Mouse (Mus musculus) liver, embryonic 11.5 days (tissue): ENCODE results near the gene Mrps7. TPM values are rescaled to one million over a fixed set of nuclear protein-coding genes. Genes with fewer than 3 reads are reported as not detected.

Source experiments
- ATAC-seq: fragments of 200-750 bp; cut with Nextera tagmentation; replicated peaks from 2 replicates; pipeline ENCODE4 v1.8.0; 2017; ENCODE audit warnings: moderate number of reproducible peaks, mild to moderate bottlenecking, moderate TSS enrichment, moderate library complexity; ENCODE audit not compliant: low FRiP score
- DNase-seq: peaks from one replicate; pipeline ENCODE4 v3.0.0-alpha.2; 2017; ENCODE audit warnings: low spot score
- H3K27ac ChIP-seq: fragments of 300-500 bp; sonication (generic); 2 replicates; pipeline ENCODE4 v1.5.1; 2014; ENCODE audit warnings: mild to moderate bottlenecking, low read depth, low read length, control low read depth
- H3K27me3 ChIP-seq: fragments of 300-500 bp; sonication (generic); replicated peaks from 2 replicates; pipeline ENCODE4 v1.6.1; 2014; ENCODE audit warnings: low read length, mixed read lengths; ENCODE audit not compliant: control insufficient read depth, insufficient read depth
- H3K36me3 ChIP-seq: fragments of 300-500 bp; sonication (generic); 2 replicates; pipeline ENCODE4 v1.6.1; 2014; ENCODE audit warnings: mild to moderate bottlenecking, low read length, moderate library complexity, mixed read lengths; ENCODE audit not compliant: control insufficient read depth, insufficient read depth
- H3K4me1 ChIP-seq: fragments of 300-500 bp; sonication (generic); replicated peaks from 2 replicates; pipeline ENCODE4 v1.6.1; 2014; ENCODE audit warnings: low read length, mixed read lengths; ENCODE audit not compliant: control insufficient read depth, insufficient read depth
- H3K4me2 ChIP-seq: fragments of 300-500 bp; sonication (generic); 2 replicates; pipeline ENCODE4 v1.6.1; 2014; ENCODE audit warnings: mild to moderate bottlenecking, control low read depth, moderate library complexity
- H3K4me3 ChIP-seq: fragments of 300-500 bp; sonication (generic); 2 replicates; pipeline ENCODE4 v1.5.1; 2014; ENCODE audit warnings: low read depth, low read length, control low read depth
- H3K9ac ChIP-seq: fragments of 300-500 bp; sonication (generic); 2 replicates; pipeline ENCODE4 v1.6.1; 2014; ENCODE audit warnings: low read depth, low read length, control low read depth
- H3K9me3 ChIP-seq: fragments of 300-500 bp; sonication (generic); 2 replicates; pipeline ENCODE4 v1.6.1; 2016; ENCODE audit warnings: low read length, inconsistent platforms, mixed read lengths; ENCODE audit not compliant: control insufficient read depth
- WGBS: fragments of 180-500 bp; shearing (Covaris S2); extraction: QIAGEN DNeasy Blood & Tissue Kit; methylation state at CpG from one replicate; pipeline ENCODE4 v1.1.7; 2014; 5-methylcytosine and 5-hydroxymethylcytosine counted together
- polyA plus RNA-seq: library from polyadenylated mRNA; unstranded; fragments of >200 nt; fragmentation: Nextera tagmentation; extraction: Ambion mirVana; gene quantifications from 2 replicates; pipeline ENCODE4 v1.2.1, GENCODE M21; 2014

The Mrps7 gene
- polyA plus RNA-seq, 1 experiment from 2014 or later = 121 TPM

DNA sequence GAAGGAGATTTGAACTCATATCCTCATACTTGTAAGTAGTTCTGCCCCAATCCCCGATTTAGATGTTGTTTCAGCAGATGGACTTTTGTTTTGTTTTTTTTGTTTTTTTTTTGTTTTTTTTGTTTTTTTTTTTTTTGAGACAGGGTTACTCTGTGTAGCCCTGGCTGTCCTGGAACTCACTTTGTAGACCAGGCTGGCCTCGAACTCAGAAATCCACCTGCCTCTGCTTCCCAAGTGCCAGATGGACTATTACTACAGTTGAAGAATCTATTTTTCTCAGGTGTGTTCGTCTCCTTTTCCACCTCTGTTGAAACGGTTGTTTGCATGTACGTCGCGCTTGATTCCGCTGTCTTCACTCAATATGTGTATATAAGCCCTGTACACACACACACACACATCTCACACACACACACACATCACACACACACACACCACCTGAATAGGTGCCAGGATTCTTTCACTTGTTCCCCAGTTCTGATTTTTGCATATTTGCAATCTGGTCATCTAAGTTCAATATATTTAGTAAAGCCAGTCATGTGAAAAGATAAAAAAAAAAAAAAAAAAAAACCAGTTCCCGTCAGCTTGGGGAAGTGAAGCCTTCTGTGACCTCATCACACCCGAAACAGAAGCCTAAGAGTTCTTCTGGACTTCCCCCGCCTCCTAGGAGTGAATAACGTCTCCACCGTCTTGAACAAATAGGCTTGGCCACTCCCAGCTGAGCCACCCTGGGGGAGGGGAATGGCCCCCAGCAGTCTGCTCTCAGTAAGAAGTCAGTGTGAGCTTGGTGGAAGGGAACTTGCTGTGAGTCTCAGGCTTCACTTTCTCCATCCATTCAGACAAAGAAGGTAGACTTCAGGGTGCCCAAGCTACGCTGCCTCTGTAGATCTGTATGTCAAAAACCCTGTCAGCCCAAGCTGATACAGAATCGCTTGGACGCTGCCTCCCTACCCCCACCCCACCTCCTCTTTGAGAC, 27.1 kb downstream of the Mrps7 start:
- H3K4me2 ChIP-seq = peak overlapping the region; percentile 56
- peak overlapping the region; percentile 12; the same call in 1 of the 2 replicates for H3K9ac ChIP-seq
- DNase-seq = peak; percentile 45
- no peaks in the 10 kb centered on the region for H3K27me3 ChIP-seq
- H3K4me1 ChIP-seq = peaks cover 17% of the 10 kb centered on the region
- no peaks in the 10 kb centered on the region for H3K9me3 ChIP-seq
- WGBS = 46% methylated on average over 16 of the region's 16 CpGs
- H3K4me3 ChIP-seq = peak overlapping the region; percentile 14; the same call in 1 of the 2 replicates
- ATAC-seq = no peak
- H3K27ac ChIP-seq = no peak overlapping the region
- H3K36me3 ChIP-seq = no peaks in the 10 kb centered on the region

DNA sequence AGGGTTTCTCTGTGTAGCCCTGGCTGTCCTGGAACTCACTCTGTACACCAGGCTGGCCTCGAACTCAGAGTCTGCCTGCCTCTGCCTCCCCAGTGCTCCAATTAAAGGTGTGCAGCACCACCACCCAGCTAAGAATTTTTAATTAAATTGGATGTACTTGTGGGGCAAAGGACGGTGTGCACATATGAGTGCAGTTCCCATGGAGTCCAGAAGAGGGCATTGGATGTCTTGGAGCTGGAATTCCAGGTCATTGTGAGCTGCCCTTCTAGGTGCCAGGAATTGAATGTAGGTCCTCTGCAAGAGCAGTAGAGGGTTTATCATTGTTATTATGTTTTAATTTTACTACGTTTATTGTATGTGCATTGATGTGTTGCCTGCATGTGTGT, 27.8 kb downstream of the Mrps7 start:
- Histone ChIP-seq H3K27ac (no peak overlapping the region), H3K9ac (peak overlapping the region; percentile 12; the same call in 1 of the 2 replicates), H3K27me3 (no peaks in the 10 kb centered on the region), H3K9me3 (no peaks in the 10 kb centered on the region), H3K4me3 (peak overlapping the region; percentile 14; the same call in 1 of the 2 replicates), H3K36me3 (no peaks in the 10 kb centered on the region), H3K4me2 (peak overlapping the region; percentile 56), H3K4me1 (peaks cover 14% of the 10 kb centered on the region)
- WGBS = 17% methylated on average over 3 of the region's 3 CpGs
- ATAC-seq (no peak), DNase-seq (no peak)

DNA sequence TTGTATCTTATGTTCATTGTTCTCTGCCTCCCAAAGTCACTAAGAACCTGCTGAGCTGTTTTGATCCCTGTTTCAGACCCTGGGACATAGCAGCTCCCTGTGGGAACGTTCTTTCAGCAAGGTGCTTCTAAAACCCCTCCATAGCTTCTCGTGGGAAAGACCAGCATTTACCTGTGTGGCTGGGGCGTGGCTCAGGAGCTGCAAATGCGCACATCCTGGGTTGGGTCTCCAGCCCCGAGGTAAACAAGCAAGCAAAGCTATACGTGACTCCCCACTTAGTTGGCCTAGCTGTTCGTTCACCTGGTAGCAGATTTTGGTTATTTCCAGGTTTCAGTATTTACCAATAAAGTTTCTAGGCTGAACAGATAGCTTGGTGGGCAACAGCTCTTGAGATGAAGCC, 28.5 kb downstream of the Mrps7 start:
- ATAC-seq = no peak
- 71% methylated on average over 7 of the region's 7 CpGs for WGBS
- Histone ChIP-seq H3K27me3 (no peaks in the 10 kb centered on the region), H3K36me3 (no peaks in the 10 kb centered on the region), H3K27ac (no peak overlapping the region), H3K4me3 (no peak overlapping the region), H3K9me3 (no peaks in the 10 kb centered on the region), H3K9ac (no peak overlapping the region), H3K4me1 (peaks cover 7% of the 10 kb centered on the region), H3K4me2 (no peak overlapping the region)
- no peak for DNase-seq

DNA sequence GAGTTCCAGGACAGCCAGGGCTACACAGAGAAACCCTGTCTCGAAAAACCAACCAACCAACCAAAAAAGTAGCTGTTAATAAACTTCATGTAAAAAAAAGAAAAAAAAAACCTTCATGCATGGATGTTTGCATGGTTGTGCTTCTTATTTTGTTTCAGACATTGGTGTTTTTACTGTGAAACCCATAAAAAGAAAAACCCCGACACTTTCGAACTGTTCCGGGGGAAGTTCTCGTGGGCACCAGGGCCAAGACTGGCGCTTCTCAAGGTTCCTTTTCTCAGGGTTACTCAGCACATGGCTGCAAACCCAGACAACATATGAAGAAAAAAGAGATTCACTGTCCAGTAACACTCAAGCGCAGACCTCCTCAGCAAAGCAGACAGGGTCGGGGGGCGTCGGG, 29.1 kb downstream of the Mrps7 start:
- Histone ChIP-seq H3K4me3 (no peak overlapping the region), H3K36me3 (no peaks in the 10 kb centered on the region), H3K4me2 (no peak overlapping the region), H3K4me1 (peaks cover 7% of the 10 kb centered on the region), H3K27me3 (no peaks in the 10 kb centered on the region), H3K9ac (no peak overlapping the region), H3K9me3 (no peaks in the 10 kb centered on the region), H3K27ac (no peak overlapping the region)
- WGBS = 77% methylated on average over 10 of the region's 10 CpGs
- DNase-seq (no peak), ATAC-seq (no peak)

DNA sequence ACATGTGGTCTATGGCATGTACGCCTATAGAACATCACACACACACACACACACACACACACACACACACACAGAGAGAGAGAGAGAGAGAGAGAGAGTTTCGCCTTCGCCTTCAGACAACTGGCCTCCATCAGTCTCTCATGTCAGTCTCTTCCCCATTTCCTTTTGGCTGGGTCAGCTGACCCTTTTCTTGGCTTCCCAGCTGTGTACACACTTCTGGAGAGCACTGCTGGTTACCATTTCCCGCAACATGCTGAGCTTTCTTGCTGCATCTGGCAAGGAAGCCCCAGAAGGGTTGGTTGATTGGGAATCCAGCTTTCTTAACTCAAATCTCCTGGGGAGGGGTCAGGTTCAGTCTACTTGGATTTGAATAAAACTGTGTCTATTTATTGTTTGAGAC, 30.4 kb downstream of the Mrps7 start:
- Histone ChIP-seq H3K4me3 (no peak overlapping the region), H3K4me1 (peaks cover 5% of the 10 kb centered on the region), H3K9ac (no peak overlapping the region), H3K27me3 (no peaks in the 10 kb centered on the region), H3K9me3 (no peaks in the 10 kb centered on the region), H3K27ac (no peak overlapping the region), H3K36me3 (no peaks in the 10 kb centered on the region), H3K4me2 (no peak overlapping the region)
- 74% methylated on average over 4 of the region's 4 CpGs for WGBS
- no peak for ATAC-seq
- no peak for DNase-seq

DNA sequence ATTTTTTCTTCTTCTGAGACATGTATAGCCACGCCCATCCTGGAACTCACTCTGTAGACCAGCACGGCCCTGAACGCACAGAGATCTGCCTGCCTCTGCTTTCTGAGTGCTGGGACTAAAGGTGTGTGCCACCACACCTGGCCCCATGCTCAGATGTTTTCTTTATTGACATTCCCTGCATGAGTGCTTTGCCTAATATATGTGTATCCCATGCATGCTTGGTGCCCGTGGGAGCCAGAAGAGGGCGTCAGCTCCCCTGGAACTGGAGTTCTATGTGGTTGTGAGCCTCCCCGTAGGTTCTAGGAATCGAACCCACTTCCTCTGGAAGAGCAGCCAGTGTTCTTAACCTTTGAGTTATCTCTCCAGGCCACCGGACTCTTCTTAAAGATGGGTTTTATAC, 31.3 kb downstream of the Mrps7 start:
- Histone ChIP-seq H3K9me3 (no peaks in the 10 kb centered on the region), H3K27me3 (no peaks in the 10 kb centered on the region), H3K27ac (no peak overlapping the region), H3K36me3 (no peaks in the 10 kb centered on the region), H3K4me3 (no peak overlapping the region), H3K9ac (no peak overlapping the region), H3K4me1 (peaks cover 8% of the 10 kb centered on the region), H3K4me2 (no peak overlapping the region)
- 80% methylated on average over 8 of the region's 8 CpGs for WGBS
- ATAC-seq = no peak
- no peak for DNase-seq

DNA sequence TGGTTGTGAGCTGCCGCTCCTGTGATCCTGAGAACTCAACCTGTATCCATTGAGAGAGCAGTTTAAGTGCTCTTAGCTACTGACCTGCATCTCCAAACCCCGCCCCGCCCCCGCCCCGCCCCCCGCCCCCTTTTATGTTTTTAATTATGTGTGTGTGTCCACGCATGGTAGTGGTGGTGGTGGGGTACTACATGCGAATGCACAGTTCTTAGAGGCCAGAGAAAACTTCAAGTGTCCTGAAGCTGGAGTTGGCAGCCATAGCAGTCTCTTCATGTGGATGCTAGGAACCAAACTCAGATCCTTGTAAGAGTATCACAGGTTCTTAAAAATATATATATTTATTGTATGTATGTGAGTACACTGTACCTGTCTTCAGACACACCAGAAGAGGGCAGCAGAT, 31.8 kb downstream of the Mrps7 start:
- no peaks in the 10 kb centered on the region for H3K27me3 ChIP-seq
- no peaks in the 10 kb centered on the region for H3K9me3 ChIP-seq
- H3K4me3 ChIP-seq = no peak overlapping the region
- H3K27ac ChIP-seq = no peak overlapping the region
- DNase-seq = no peak
- peaks cover 8% of the 10 kb centered on the region for H3K4me1 ChIP-seq
- no peak overlapping the region for H3K4me2 ChIP-seq
- H3K9ac ChIP-seq = no peak overlapping the region
- no peak for ATAC-seq
- 76% methylated on average over 8 of the region's 8 CpGs for WGBS
- no peaks in the 10 kb centered on the region for H3K36me3 ChIP-seq

DNA sequence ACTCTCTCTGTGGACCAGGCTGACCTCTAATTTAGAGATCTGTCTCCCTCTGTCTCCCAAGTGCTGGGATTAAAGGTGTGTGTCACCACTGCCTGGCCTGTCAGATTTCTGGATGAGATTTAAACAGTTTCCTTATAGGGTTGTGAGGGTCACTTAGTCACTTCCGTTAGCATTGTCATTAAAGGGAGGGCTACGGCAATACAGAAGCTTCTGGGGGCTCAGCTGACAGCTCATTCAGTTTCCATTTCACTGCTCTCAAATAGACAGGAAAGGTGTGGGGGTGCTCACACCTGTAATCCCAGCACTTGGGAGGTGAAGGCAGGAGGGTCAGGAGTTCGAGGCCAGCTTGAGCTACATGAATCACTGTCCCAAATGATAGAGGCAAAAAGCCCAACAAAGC, 33.2 kb downstream of the Mrps7 start:
- ATAC-seq (no peak), DNase-seq (no peak)
- H3K4me2 ChIP-seq = no peak overlapping the region
- no peaks in the 10 kb centered on the region for H3K9me3 ChIP-seq
- no peaks in the 10 kb centered on the region for H3K27me3 ChIP-seq
- H3K36me3 ChIP-seq = no peaks in the 10 kb centered on the region
- WGBS = 71% methylated on average over 3 of the region's 3 CpGs
- no peak overlapping the region for H3K27ac ChIP-seq
- 0 out of 2 replicates have a peak, but pooled peaks cover 6% of the 10 kb centered on the region for H3K4me1 ChIP-seq
- H3K9ac ChIP-seq = no peak overlapping the region
- no peak overlapping the region for H3K4me3 ChIP-seq
